Mouse (Mus musculus) intestine, embryonic 14.5 days (tissue): ENCODE measurements around the gene Ifit1bl1. TPM values are rescaled to one million over a fixed set of nuclear protein-coding genes. Genes with fewer than 3 reads are reported as not detected.

Experiments
- ATAC-seq: fragments of 200-750 bp; cut with Nextera tagmentation; replicated peaks from 2 replicates; pipeline ENCODE4 v1.8.0; 2017; ENCODE audit warnings: low read depth, moderate number of reproducible peaks, moderate TSS enrichment, moderate library complexity; ENCODE audit not compliant: low FRiP score, low TSS enrichment
- DNase-seq: peaks from one replicate; pipeline ENCODE4 v3.0.0-alpha.2; 2018; ENCODE audit warnings: low spot score
- H3K27ac ChIP-seq: fragments of 300-500 bp; sonication (generic); 2 replicates; pipeline ENCODE4 v1.5.1; 2014; ENCODE audit warnings: low read depth, mild to moderate bottlenecking, control low read depth
- H3K27me3 ChIP-seq: fragments of 300-500 bp; sonication (generic); replicated peaks from 2 replicates; pipeline ENCODE4 v1.6.1; 2014; ENCODE audit warnings: low read length, control low read depth; ENCODE audit not compliant: control insufficient read depth, insufficient read depth
- H3K36me3 ChIP-seq: fragments of 300-500 bp; sonication (generic); 2 replicates; pipeline ENCODE4 v1.6.1; 2014; ENCODE audit warnings: low read length, control low read depth; ENCODE audit not compliant: control insufficient read depth, insufficient read depth
- H3K4me1 ChIP-seq: fragments of 300-500 bp; sonication (generic); replicated peaks from 2 replicates; pipeline ENCODE4 v1.6.1; 2014; ENCODE audit warnings: low read length, control low read depth, mixed read lengths; ENCODE audit not compliant: control insufficient read depth, insufficient read depth
- H3K4me2 ChIP-seq: fragments of 300-500 bp; sonication (generic); 2 replicates; pipeline ENCODE4 v1.6.1; 2014; ENCODE audit warnings: low read length
- H3K4me3 ChIP-seq: fragments of 300-500 bp; sonication (generic); 2 replicates; pipeline ENCODE4 v1.5.1; 2014; ENCODE audit warnings: low read depth, low read length, control low read depth, mixed read lengths
- H3K9ac ChIP-seq: fragments of 300-500 bp; sonication (generic); 2 replicates; pipeline ENCODE4 v1.6.1; 2014; ENCODE audit warnings: mild to moderate bottlenecking, low read length
- H3K9me3 ChIP-seq: fragments of 300-500 bp; sonication (generic); 2 replicates; pipeline ENCODE4 v1.6.1; 2016; ENCODE audit warnings: low read length, control low read depth; ENCODE audit not compliant: control insufficient read depth
- WGBS: fragments of 180-500 bp; shearing (Covaris S2); extraction: QIAGEN DNeasy Blood & Tissue Kit; methylation state at CpG from one replicate; pipeline ENCODE4 v1.1.7; 2014; 5-methylcytosine and 5-hydroxymethylcytosine counted together
- polyA plus RNA-seq: library from polyadenylated mRNA; unstranded; fragments of >200 nt; fragmentation: Nextera tagmentation; extraction: Ambion mirVana; gene quantifications from 2 replicates; pipeline ENCODE4 v1.2.1, GENCODE M21; 2014

The Ifit1bl1 gene
- polyA plus RNA-seq, 1 experiment from 2014 or later, result 0.18 TPM

- H3K36me3 ChIP-seq, result no peaks in the 10 kb centered on the region
- ATAC-seq (no peak), DNase-seq (peak; percentile 84)
- peaks cover 6% of the 10 kb centered on the region for H3K4me1 ChIP-seq
- WGBS, result 40% methylated on average over 7 of the region's 7 CpGs
- no peaks in the 10 kb centered on the region for H3K27me3 ChIP-seq
- H3K27ac ChIP-seq, result no peak overlapping the region
- no peaks in the 10 kb centered on the region for H3K9me3 ChIP-seq
- no peak overlapping the region for H3K4me3 ChIP-seq
- H3K9ac ChIP-seq, result no peak overlapping the region
- no peak overlapping the region for H3K4me2 ChIP-seq
Observed at GRCm38 (mm10) chr19:34547976-34548375, 53.8 kb downstream of the Ifit1bl1 start.

- Histone ChIP-seq H3K4me1 (no peaks in the 10 kb centered on the region), H3K27me3 (no peaks in the 10 kb centered on the region), H3K9ac (no peak overlapping the region), H3K27ac (no peak overlapping the region), H3K9me3 (no peaks in the 10 kb centered on the region), H3K4me3 (no peak overlapping the region), H3K36me3 (no peaks in the 10 kb centered on the region), H3K4me2 (no peak overlapping the region)
- 91% methylated on average over 4 of the region's 4 CpGs for WGBS
- DNase-seq (no peak), ATAC-seq (no peak)
Observed at GRCm38 (mm10) chr19:34546211-34546610, 55.5 kb downstream of the Ifit1bl1 start.

Other genes with a start within 250 kb of the Ifit1bl1 start
- gene Ch25h, start 126.8 kb downstream of the Ifit1bl1 start, polyA plus RNA-seq, result 3.2 and 3.3 TPM in 2 replicates
- 28.2 and 31.3 TPM in 2 replicates for gene Lipa, start 74.5 kb downstream of the Ifit1bl1 start, polyA plus RNA-seq
- 8.9 and 10.3 TPM in 2 replicates for gene Ifit2, start 51.3 kb downstream of the Ifit1bl1 start, polyA plus RNA-seq
- 0.60 and 0.90 TPM in 2 replicates for gene Ifit3, start 18.4 kb downstream of the Ifit1bl1 start, polyA plus RNA-seq
- 0.11 and 0.15 TPM in 2 replicates for gene Ifit3b, start 6.0 kb upstream of the Ifit1bl1 start, polyA plus RNA-seq
- gene Ifit1bl2, start 38.8 kb upstream of the Ifit1bl1 start, polyA plus RNA-seq, result 0.14 and 0.17 TPM in 2 replicates
- gene Ifit1, start 38.9 kb upstream of the Ifit1bl1 start, polyA plus RNA-seq, result 1.7 and 2.2 TPM in 2 replicates
- 3.9 and 5.1 TPM in 2 replicates for gene Slc16a12, start 145.3 kb upstream of the Ifit1bl1 start, polyA plus RNA-seq